Mouse (Mus musculus): ENCODE measurements around the gene Grik4. TPM values are rescaled to one million over a fixed set of nuclear protein-coding genes. Genes with fewer than 3 reads are reported as not detected.

Grik4 gene
- polyA plus RNA-seq, 1 experiment from 2014 or later: 0.49 TPM

DNA sequence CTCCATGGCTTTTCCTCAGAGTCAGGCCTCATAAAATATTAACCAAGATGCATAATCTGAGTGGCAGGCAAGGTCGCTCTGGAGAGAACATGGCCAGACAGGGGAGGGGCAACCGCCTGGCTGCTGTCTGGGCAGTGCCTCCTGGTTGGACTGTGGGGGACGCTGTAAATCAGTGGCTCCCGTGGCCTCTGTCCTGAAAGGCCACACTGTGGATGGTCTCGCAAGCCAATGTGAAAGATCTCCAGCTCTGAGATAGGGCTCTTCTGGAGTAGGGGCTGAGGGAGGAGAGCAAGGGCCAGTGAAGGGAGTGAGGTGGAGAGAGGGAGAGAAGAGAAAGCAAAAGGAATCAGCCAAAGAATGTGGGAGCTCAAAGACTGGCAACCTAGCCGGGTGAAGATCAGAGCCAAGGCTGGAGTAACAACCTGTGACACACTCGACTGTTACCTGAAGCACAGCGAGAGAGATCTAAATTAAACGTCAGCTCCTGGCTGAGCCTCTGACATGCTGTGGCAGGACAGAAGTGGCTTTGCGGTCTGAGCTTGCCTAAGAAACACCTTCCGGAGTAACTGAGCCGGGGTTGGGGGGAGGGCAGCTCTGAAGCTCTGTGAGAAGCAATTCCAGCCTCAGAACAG, 270.8 kb downstream of the Grik4 start:
- DNase-seq (ENCODE audit: low spot score) (peak; percentile 22), ATAC-seq (replicated peaks; ENCODE audit: insufficient number of reproducible peaks, low FRiP score, low TSS enrichment, low read depth) (no peak)
- Histone ChIP-seq H3K4me2 (ENCODE audit: low read depth, low read length) (no peak overlapping the region), H3K9ac (replicated peaks; ENCODE audit: low read length) (no peak overlapping the region), H3K4me3 (ENCODE audit: low read depth, low read length) (no peak overlapping the region), H3K27me3 (ENCODE audit: control insufficient read depth, insufficient read depth, low read length) (no peaks in the 10 kb centered on the region; the same call in 1 of the 2 replicates), H3K9me3 (replicated peaks; ENCODE audit: control insufficient read depth, low read length) (no peaks in the 10 kb centered on the region), H3K27ac (replicated peaks; ENCODE audit: low read depth, low read length) (no peak overlapping the region), H3K36me3 (replicated peaks; ENCODE audit: control insufficient read depth, insufficient read depth, low read depth, low read length) (no peaks in the 10 kb centered on the region), H3K4me1 (ENCODE audit: control insufficient read depth, insufficient read depth, low read length) (no peaks in the 10 kb centered on the region)
- 67% methylated on average over 12 of the region's 12 CpGs for WGBS

DNA sequence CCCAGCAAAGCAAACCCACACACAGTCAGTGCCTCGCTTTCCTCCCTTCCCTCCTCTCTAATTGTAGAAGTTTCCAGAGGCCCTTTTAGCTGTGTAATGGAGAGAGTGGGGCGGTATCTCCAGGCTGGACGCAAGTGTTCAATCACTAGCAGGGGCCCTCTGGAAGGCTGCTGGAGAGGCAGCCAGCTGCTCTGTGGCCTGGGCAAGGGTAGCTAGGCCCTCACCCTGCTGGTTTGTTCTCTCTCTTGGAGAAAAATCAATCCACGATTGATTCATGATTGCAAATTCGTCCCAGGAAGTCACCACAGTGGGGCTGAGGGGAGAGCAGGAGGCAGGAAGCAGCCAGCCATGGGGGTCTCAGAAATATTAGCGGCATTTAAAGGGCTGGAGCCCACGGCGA, 271.3 kb downstream of the Grik4 start:
- Histone ChIP-seq H3K4me3 (ENCODE audit: low read depth, low read length) (no peak overlapping the region), H3K4me2 (ENCODE audit: low read depth, low read length) (no peak overlapping the region), H3K4me1 (ENCODE audit: control insufficient read depth, insufficient read depth, low read length) (no peaks in the 10 kb centered on the region), H3K9me3 (replicated peaks; ENCODE audit: control insufficient read depth, low read length) (no peaks in the 10 kb centered on the region), H3K9ac (replicated peaks; ENCODE audit: low read length) (no peak overlapping the region), H3K36me3 (replicated peaks; ENCODE audit: control insufficient read depth, insufficient read depth, low read depth, low read length) (no peaks in the 10 kb centered on the region), H3K27ac (replicated peaks; ENCODE audit: low read depth, low read length) (no peak overlapping the region), H3K27me3 (ENCODE audit: control insufficient read depth, insufficient read depth, low read length) (no peaks in the 10 kb centered on the region; the same call in 1 of the 2 replicates)
- DNase-seq (ENCODE audit: low spot score): no peak
- no peak for ATAC-seq (replicated peaks; ENCODE audit: insufficient number of reproducible peaks, low FRiP score, low TSS enrichment, low read depth)
- WGBS: 71% methylated on average over 8 of the region's 8 CpGs

DNA sequence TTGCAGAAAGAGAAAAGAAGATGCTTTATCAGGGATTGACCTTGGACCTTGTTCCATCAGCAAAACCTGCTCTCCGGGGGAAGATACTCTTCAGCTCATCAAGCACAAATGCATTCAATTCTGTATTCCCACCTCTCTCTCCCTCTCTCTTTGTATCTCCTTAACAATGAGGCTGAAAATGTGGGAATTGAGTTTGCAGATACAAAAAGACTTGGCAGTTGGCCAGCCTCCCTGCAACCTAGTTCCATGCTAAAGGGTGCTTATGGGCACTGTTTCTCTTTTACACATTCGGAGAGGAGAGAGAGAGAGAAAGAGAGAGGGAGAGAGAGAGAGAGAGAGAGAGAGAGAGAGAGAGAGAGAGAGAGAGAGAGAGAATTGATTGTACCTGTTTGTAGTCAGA, 273.7 kb downstream of the Grik4 start:
- no peak overlapping the region for H3K9ac ChIP-seq (replicated peaks; ENCODE audit: low read length)
- no peak for ATAC-seq (replicated peaks; ENCODE audit: insufficient number of reproducible peaks, low FRiP score, low TSS enrichment, low read depth)
- H3K4me2 ChIP-seq (ENCODE audit: low read depth, low read length): no peak overlapping the region
- H3K27ac ChIP-seq (replicated peaks; ENCODE audit: low read depth, low read length): no peak overlapping the region
- H3K27me3 ChIP-seq (ENCODE audit: control insufficient read depth, insufficient read depth, low read length): no peaks in the 10 kb centered on the region; the same call in 1 of the 2 replicates
- 72% methylated on average over 2 of the region's 2 CpGs for WGBS
- no peaks in the 10 kb centered on the region for H3K4me1 ChIP-seq (ENCODE audit: control insufficient read depth, insufficient read depth, low read length)
- H3K36me3 ChIP-seq (replicated peaks; ENCODE audit: control insufficient read depth, insufficient read depth, low read depth, low read length): no peaks in the 10 kb centered on the region
- no peak for DNase-seq (ENCODE audit: low spot score)
- no peaks in the 10 kb centered on the region for H3K9me3 ChIP-seq (replicated peaks; ENCODE audit: control insufficient read depth, low read length)
- no peak overlapping the region for H3K4me3 ChIP-seq (ENCODE audit: low read depth, low read length)

DNA sequence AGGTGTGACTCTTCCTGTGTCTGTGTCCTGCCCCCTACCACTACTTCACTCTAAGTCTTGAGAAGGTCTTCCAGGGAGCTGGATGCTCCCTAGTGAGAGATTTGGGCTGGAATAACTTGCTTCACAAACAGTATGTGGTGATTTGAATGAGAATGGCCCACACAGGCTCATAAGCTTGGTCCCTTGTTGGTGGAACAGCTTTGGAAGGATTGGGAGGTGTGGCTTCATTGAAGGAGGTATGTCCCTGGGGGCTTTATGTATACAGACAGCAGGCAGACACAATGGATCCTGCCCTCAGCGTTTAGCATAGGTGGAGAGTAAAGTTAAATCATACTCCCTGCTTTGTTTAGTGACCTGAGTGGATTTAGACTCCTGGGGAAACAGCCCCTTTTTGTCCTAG, 282.8 kb downstream of the Grik4 start:
- Histone ChIP-seq H3K9me3 (replicated peaks; ENCODE audit: control insufficient read depth, low read length) (no peaks in the 10 kb centered on the region), H3K36me3 (replicated peaks; ENCODE audit: control insufficient read depth, insufficient read depth, low read depth, low read length) (no peaks in the 10 kb centered on the region), H3K27me3 (ENCODE audit: control insufficient read depth, insufficient read depth, low read length) (no peaks in the 10 kb centered on the region), H3K4me3 (ENCODE audit: low read depth, low read length) (no peak overlapping the region), H3K4me1 (ENCODE audit: control insufficient read depth, insufficient read depth, low read length) (no peaks in the 10 kb centered on the region), H3K4me2 (ENCODE audit: low read depth, low read length) (no peak overlapping the region), H3K9ac (replicated peaks; ENCODE audit: low read length) (no peak overlapping the region), H3K27ac (replicated peaks; ENCODE audit: low read depth, low read length) (no peak overlapping the region)
- ATAC-seq (replicated peaks; ENCODE audit: insufficient number of reproducible peaks, low FRiP score, low TSS enrichment, low read depth) (no peak), DNase-seq (ENCODE audit: low spot score) (no peak)
- WGBS: 74% methylated on average over 1 of the region's 1 CpGs

DNA sequence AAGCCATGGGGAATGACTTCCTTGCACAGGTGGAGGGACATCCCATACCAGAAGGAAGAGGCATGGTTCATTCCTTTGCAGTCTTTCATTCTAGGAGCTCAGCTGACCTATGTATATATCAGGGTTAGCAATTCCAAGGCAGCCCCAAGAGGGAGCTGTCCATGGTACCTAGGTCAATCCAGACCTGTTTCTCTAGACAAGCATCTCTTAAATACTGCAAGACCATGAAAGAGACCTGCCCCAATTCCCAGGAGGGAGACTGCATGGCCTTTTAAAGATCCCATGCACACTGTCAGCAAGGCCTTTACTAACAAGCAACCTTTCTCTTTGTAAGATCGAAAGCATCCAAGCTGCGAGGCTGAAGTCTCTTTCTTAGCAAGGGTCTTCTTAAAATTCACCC, 291.5 kb downstream of the Grik4 start:
- no peaks in the 10 kb centered on the region for H3K36me3 ChIP-seq (replicated peaks; ENCODE audit: control insufficient read depth, insufficient read depth, low read depth, low read length)
- H3K4me3 ChIP-seq (ENCODE audit: low read depth, low read length): no peak overlapping the region
- no peak for ATAC-seq (replicated peaks; ENCODE audit: insufficient number of reproducible peaks, low FRiP score, low TSS enrichment, low read depth)
- no peak overlapping the region for H3K9ac ChIP-seq (replicated peaks; ENCODE audit: low read length)
- H3K27me3 ChIP-seq (ENCODE audit: control insufficient read depth, insufficient read depth, low read length): no peaks in the 10 kb centered on the region
- DNase-seq (ENCODE audit: low spot score): peak; percentile 87
- no peak overlapping the region for H3K4me2 ChIP-seq (ENCODE audit: low read depth, low read length)
- H3K4me1 ChIP-seq (ENCODE audit: control insufficient read depth, insufficient read depth, low read length): no peaks in the 10 kb centered on the region
- H3K27ac ChIP-seq (replicated peaks; ENCODE audit: low read depth, low read length): no peak overlapping the region
- WGBS: 72% methylated on average over 2 of the region's 2 CpGs
- H3K9me3 ChIP-seq (replicated peaks; ENCODE audit: control insufficient read depth, low read length): no peaks in the 10 kb centered on the region

DNA sequence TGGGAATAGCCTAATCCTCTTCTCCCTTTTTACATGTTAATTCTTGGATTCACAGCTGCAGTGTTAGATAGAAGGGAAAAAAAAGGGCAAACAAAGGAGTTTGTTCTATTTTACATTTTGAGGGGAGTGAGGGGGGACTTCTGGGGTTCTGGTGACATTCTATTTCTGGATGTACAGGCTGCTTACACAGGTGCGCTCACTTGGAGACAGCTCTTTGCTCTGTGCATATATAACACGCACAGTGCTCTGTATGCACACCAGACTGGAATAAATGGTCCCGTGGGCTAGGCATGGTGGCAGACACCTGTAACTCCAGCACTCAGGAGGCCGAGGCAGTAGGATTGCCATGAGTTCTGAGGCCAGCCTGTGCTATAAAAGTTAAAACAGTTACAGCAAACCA, 292.0 kb downstream of the Grik4 start:
- ATAC-seq (replicated peaks; ENCODE audit: insufficient number of reproducible peaks, low FRiP score, low TSS enrichment, low read depth) (no peak), DNase-seq (ENCODE audit: low spot score) (no peak)
- H3K4me2 ChIP-seq (ENCODE audit: low read depth, low read length): no peak overlapping the region
- H3K9ac ChIP-seq (replicated peaks; ENCODE audit: low read length): no peak overlapping the region
- H3K27me3 ChIP-seq (ENCODE audit: control insufficient read depth, insufficient read depth, low read length): no peaks in the 10 kb centered on the region
- H3K9me3 ChIP-seq (replicated peaks; ENCODE audit: control insufficient read depth, low read length): no peaks in the 10 kb centered on the region
- no peak overlapping the region for H3K4me3 ChIP-seq (ENCODE audit: low read depth, low read length)
- H3K4me1 ChIP-seq (ENCODE audit: control insufficient read depth, insufficient read depth, low read length): no peaks in the 10 kb centered on the region
- WGBS: 58% methylated on average over 4 of the region's 4 CpGs
- H3K36me3 ChIP-seq (replicated peaks; ENCODE audit: control insufficient read depth, insufficient read depth, low read depth, low read length): no peaks in the 10 kb centered on the region
- H3K27ac ChIP-seq (replicated peaks; ENCODE audit: low read depth, low read length): no peak overlapping the region

DNA sequence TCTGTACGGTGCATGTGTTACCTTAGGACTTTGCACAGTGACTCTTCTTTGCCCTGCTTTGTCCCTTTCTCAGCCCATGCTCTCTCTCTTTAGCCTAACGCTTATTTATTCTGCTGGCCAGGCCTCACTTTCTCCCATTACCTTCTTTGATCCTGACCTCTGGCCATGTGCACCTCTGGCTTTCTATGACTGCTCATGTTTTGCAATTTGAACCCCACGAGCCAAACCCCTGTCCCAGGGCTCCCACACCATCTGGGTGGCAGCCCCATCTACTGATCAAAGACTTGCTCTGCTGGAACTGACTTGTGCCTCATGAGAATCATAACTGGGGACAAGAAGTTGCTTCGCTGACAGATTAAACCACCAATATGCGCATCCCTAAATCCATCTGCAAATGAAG, 294.4 kb downstream of the Grik4 start:
- ATAC-seq (replicated peaks; ENCODE audit: insufficient number of reproducible peaks, low FRiP score, low TSS enrichment, low read depth) (no peak), DNase-seq (ENCODE audit: low spot score) (no peak)
- no peaks in the 10 kb centered on the region for H3K36me3 ChIP-seq (replicated peaks; ENCODE audit: control insufficient read depth, insufficient read depth, low read depth, low read length)
- WGBS: 61% methylated on average over 5 of the region's 5 CpGs
- H3K4me3 ChIP-seq (ENCODE audit: low read depth, low read length): no peak overlapping the region
- H3K4me1 ChIP-seq (ENCODE audit: control insufficient read depth, insufficient read depth, low read length): no peaks in the 10 kb centered on the region
- no peak overlapping the region for H3K9ac ChIP-seq (replicated peaks; ENCODE audit: low read length)
- no peaks in the 10 kb centered on the region for H3K9me3 ChIP-seq (replicated peaks; ENCODE audit: control insufficient read depth, low read length)
- no peak overlapping the region for H3K4me2 ChIP-seq (ENCODE audit: low read depth, low read length)
- H3K27me3 ChIP-seq (ENCODE audit: control insufficient read depth, insufficient read depth, low read length): no peaks in the 10 kb centered on the region
- H3K27ac ChIP-seq (replicated peaks; ENCODE audit: low read depth, low read length): no peak overlapping the region

DNA sequence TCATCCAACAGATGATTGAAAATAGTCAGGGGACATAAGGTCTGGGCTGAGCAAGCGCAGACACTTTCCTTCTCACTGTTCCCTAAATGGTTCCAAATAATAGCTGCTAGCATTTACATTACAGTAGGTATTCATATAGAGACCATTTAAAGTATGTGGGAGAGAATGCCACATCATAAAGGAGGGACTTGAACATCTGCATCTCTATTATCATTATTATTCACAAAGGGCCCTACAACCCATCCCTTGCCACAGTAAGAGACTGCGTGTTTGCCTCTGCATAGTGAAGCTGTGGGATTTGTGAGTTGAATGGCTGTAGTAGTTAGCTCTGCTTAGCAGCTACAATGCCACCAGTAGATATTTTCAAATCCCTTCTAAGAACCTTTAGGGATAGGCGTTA, 296.2 kb downstream of the Grik4 start:
- H3K27ac ChIP-seq (replicated peaks; ENCODE audit: low read depth, low read length): no peak overlapping the region
- H3K4me1 ChIP-seq (ENCODE audit: control insufficient read depth, insufficient read depth, low read length): no peaks in the 10 kb centered on the region
- H3K36me3 ChIP-seq (replicated peaks; ENCODE audit: control insufficient read depth, insufficient read depth, low read depth, low read length): no peaks in the 10 kb centered on the region
- no peak overlapping the region for H3K9ac ChIP-seq (replicated peaks; ENCODE audit: low read length)
- 93% methylated on average over 3 of the region's 3 CpGs for WGBS
- no peak for ATAC-seq (replicated peaks; ENCODE audit: insufficient number of reproducible peaks, low FRiP score, low TSS enrichment, low read depth)
- no peak overlapping the region for H3K4me2 ChIP-seq (ENCODE audit: low read depth, low read length)
- no peak overlapping the region for H3K4me3 ChIP-seq (ENCODE audit: low read depth, low read length)
- no peaks in the 10 kb centered on the region for H3K9me3 ChIP-seq (replicated peaks; ENCODE audit: control insufficient read depth, low read length)
- DNase-seq (ENCODE audit: low spot score): no peak
- H3K27me3 ChIP-seq (ENCODE audit: control insufficient read depth, insufficient read depth, low read length): no peaks in the 10 kb centered on the region

Data from embryonic facial prominence, embryonic 11.5 days (tissue).